Mouse (Mus musculus) central nervous system, embryonic 18 days (tissue): ENCODE results near the gene Asb16. TPM values are rescaled to one million over a fixed set of nuclear protein-coding genes. Genes with fewer than 3 reads are reported as not detected.

Experiments used
- polyA plus RNA-seq: library from polyadenylated mRNA; depleted of rRNA; stranded (reverse); fragments of >200 nt; gene quantifications from 2 replicates; pipeline ENCODE4 v1.2.3, GENCODE M21; 2012; rRNA removed

The Asb16 gene
- polyA plus RNA-seq: 1.0 and 1.2 TPM in 2 replicates

DNA sequence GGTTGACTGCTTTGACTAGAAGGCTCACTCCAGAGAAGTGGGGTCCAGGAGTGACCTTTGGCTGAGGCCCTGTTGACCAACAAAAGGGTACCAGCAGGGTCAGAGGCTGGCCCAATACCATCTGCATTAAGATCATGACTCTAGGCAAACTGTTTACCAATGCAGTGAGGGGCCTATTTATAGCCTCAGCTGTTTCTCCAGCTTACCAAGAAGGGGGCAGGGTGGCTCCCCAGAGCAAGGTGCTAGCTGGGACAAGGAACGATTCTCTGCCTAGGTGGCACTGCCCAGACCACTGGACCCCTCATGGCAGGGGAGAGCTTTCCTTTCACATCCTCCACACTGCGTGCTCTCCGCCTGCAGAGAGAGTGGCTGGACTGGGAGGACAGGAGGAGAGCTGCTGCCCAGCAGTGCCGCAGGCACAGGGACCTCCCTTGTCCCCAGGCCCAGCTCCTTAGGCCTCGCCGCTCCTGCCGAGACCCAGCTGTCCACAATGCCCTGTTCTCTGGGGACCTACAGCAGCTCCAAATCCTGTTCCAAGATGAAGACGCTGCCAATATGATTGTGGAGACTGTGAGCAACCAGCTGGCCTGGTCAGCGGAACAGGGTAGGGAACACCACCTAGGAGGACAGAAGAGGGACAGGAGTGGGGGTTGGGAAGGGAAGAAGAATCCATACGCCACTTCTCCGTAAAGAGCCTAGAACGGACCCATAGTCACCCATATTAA, at the start of gene Asb16:
Gene Asb16 (plus strand): TSS at position 224 of the 725 bp plus-strand sequence.

DNA sequence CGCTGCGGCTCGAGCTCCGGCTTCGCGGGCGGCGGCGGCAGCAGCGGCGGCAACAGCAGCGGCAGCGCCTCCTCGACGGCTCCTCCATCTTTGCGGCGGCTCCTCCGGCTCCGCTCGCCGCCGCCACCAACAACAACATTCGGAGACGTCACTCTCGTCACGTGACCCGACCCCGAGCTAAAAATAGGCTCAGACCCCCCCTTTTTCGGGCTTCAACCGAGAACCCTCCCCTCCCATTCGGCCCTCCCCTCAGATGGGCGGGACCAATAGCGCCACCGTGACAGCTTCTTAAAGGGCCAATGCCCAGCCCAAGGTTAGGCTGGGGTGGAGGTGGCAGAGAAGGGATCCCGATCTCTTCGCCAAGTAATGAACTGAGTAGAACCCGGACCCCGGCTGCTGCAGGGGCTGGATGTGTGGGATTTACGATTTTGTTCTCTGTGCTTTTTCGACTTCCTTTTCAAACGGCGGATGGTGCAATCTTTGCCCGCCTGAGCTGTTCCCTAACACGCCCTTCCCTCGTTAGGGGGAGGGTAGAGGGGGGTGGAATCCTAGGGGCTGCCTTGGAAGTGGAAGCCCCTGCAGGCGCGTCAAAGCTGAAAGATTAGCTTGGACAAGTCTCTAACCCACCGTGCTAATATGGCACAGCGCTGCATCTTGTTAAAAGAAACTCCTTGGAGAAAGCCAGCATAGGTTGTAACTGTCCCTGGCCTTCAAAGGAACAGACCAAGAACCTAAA, 38.4 kb upstream of the Asb16 start, which contains the start of gene Hdac5:
Gene Hdac5 (minus strand): TSS at position 161 of the 736 bp plus-strand sequence.

DNA sequence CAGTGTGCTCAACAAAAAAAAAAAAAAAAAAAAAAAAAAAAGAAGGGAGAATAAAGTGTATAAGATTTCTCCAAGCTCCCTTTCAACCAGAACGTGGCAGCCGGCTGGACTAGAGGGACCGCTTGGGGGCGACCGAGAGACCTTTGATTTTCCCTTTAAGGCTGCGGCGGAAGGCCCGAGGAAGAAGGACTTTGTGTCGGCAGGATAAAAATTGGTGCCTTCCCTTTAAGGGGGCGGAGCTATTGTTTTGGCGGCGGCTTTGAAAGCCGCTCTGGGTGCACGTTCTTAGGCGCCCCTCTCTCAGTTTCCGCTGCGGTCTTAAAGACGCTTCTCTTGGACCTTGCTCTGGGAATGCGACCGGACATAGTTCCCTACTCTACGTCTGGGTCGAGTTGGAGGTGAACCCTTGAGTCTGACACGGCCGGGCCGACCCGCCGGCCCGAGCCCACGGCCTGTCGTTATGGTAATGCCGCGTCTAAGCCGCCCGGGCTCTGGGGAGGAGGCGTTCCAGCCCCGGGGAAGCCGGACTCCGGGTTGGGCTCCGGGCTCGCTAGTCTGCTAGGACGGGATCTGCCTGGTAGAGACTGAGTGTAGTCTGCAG, 19.8 kb upstream of the Asb16 start, which contains the start of gene BC030867:
Gene BC030867 (plus strand): TSS at position 253 of the 601 bp plus-strand sequence.

DNA sequence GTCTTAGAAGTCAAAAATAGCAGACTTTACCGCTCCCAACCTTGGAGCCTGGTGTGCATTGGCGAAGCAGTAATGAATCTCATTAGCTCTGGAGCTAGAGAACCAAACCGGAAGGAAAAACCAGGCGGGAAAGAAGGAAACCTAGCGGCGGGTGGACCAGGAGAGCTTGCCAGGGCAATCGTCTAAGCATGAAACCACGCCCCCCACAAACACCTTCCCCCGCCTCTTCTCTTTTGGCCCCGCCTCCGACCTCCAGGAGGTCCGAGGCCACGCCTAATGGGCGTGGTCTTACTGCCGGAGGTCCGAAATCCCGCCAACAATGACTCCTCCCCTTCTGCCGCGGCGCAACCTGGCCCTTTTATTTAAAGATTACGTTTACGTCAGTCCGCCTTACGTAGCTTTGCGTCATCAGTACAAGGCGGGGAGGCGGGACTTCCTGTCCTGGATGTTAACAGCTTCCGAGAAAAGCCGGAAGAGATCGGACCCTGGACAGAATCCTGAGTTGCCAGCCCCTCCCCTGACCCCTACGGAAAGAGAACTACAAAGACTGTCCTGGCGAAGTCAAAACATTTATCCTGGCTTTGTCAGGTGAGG, 16.1 kb downstream of the Asb16 start, which contains the start of gene Tmub2:
Gene Tmub2 (plus strand): TSS at position 431 of the 594 bp plus-strand sequence.

DNA sequence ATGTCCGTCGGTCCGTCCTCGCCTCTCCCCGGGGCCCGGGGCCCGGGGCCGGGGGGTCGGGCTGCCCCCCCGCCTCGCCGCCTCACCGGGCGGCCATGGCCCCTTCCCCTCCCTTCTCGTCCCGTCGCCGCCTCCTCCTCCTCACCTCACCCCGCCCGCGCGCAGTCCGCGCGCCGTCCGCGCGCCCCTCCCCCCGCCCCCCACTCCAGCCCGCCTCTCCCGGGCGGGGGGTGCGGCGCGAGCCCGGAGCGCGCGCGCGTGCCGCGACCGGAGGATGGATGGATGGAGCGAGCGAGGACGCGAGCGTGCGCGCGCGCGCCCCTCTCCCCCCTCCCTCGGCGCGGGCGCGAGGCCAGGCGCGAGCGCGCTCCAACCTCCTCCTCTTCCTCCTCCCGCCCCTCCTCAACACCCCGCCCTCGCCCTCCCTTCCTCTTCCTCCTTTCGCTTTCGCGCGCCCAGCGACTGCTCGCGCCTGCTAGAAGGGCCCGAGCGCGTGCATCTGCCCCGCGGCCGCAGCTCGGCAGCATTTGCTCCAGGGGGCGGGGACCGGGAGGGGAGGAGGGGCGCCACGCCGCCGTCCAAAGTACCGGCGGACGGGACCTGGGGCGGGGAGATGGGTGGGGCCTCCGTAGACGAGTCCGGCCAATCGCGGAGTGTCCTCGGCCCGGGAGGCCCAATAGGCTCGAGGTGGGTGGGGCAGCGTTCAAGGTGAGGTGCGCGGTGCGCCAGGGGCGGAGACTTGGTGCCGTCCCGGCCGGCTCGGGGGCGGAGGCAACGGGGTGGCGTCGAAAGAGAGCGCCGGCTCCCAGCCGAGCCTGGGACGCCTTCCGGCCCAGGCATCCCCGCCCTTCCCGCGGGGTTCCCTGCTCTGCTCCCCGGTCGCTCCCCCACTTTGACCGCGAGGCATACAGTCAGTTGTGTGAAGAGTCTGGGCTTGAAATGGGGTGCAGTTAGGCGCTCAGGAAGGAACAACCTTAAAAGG, 28.2 kb downstream of the Asb16 start, which contains the start of gene Atxn7l3:
Gene Atxn7l3 (minus strand): TSS at position 141 of the 982 bp plus-strand sequence.

DNA sequence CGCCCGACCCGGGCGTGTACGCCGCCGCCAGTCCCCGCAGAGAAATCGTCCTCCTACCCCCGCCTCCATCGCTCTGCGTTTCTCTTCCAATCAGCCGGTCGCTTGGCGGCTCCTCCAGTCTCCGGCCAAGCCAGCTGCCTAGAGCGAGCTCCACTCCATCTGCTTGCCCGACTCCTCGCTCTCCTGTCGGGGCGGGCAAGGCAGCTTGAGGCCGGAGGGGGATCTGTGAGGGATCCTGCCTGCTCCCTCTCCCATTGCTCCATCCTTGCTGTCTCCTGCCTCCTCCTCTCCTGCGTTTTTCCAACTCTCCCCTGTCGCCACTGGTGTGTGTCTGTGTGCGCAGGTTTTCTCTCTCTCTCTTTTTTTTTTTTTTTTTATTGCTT, 50.9 kb downstream of the Asb16 start, which contains the start of gene Ubtf:
Gene Ubtf (minus strand): TSS at position 333 of the 383 bp plus-strand sequence.

Other genes with a start within 250 kb of the Asb16 start
- 53.8 and 59.3 TPM in 2 replicates for gene Mpp3, start 240.3 kb upstream of the Asb16 start, polyA plus RNA-seq
- gene Cd300lg, start 227.2 kb upstream of the Asb16 start, polyA plus RNA-seq: 0.12 and 0.24 TPM in 2 replicates
- gene Mpp2, start 180.2 kb upstream of the Asb16 start, polyA plus RNA-seq: 46.0 and 51.6 TPM in 2 replicates
- gene Ppy, start 167.4 kb upstream of the Asb16 start, polyA plus RNA-seq: not detected in 2 replicates
- 1.9 TPM in 1 of 2 replicates, not detected in the other for gene Pyy, start 160.9 kb upstream of the Asb16 start, polyA plus RNA-seq
- 0.08 and 0.16 TPM in 2 replicates for gene Nags, start 123.2 kb upstream of the Asb16 start, polyA plus RNA-seq
- 35.4 and 38.9 TPM in 2 replicates for gene Tmem101, start 112.3 kb upstream of the Asb16 start, polyA plus RNA-seq
- 39.0 and 39.7 TPM in 2 replicates for gene Lsm12, start 83.4 kb upstream of the Asb16 start, polyA plus RNA-seq
- 50.9 and 52.7 TPM in 2 replicates for gene G6pc3, start 79.1 kb upstream of the Asb16 start, polyA plus RNA-seq
- 94.4 and 132 TPM in 2 replicates for gene Hdac5, start 38.6 kb upstream of the Asb16 start, polyA plus RNA-seq
- 2.3 and 2.4 TPM in 2 replicates for gene BC030867, start 19.9 kb upstream of the Asb16 start, polyA plus RNA-seq
- 77.8 and 79.8 TPM in 2 replicates for gene Tmub2, start 16.2 kb downstream of the Asb16 start, polyA plus RNA-seq
- gene Atxn7l3, start 27.9 kb downstream of the Asb16 start, polyA plus RNA-seq: 106 and 114 TPM in 2 replicates
- gene Ubtf, start 51.0 kb downstream of the Asb16 start, polyA plus RNA-seq: 68.0 and 70.0 TPM in 2 replicates
- 0.25 TPM in 2 replicates for gene Slc4a1, start 97.5 kb downstream of the Asb16 start, polyA plus RNA-seq
- 256 and 280 TPM in 2 replicates for gene Rundc3a, start 124.7 kb downstream of the Asb16 start, polyA plus RNA-seq
- 84.9 and 86.1 TPM in 2 replicates for gene Slc25a39, start 139.2 kb downstream of the Asb16 start, polyA plus RNA-seq
- gene Grn, start 161.6 kb downstream of the Asb16 start, polyA plus RNA-seq: 34.8 and 40.1 TPM in 2 replicates
- gene Fam171a2, start 178.9 kb downstream of the Asb16 start, polyA plus RNA-seq: 190 and 226 TPM in 2 replicates
- 6.3 and 7.6 TPM in 2 replicates for gene Itga2b, start 201.4 kb downstream of the Asb16 start, polyA plus RNA-seq